In genomic region chr3:105010681-105011339, GRCm38 (mm10) we compare ENCODE assay signal across 26 mouse cellular contexts. TPM values are rescaled to one million over a fixed set of nuclear protein-coding genes. Genes with fewer than 3 reads are reported as not detected.
DNase-seq lines count a peak whose midpoint lies in the region; ATAC-seq lines count a peak whose summit lies in the region.
"Had no signal": no experiment of that assay in that cellular context is flagged by ENCODE, and none has a peak within 500 bp of the region (broad histone marks: within the 10 kb centered on the region; RNA-seq: fewer than 3 reads in every experiment).

No protein-coding gene starts in this region.

- no peak overlapping the region for H3K4me2 ChIP-seq in kidney, embryonic 15.5 days
- H3K4me2 ChIP-seq in kidney, embryonic 14.5 days (replicated peaks; ENCODE audit: low read depth, low read length) = no peak overlapping the region
- H3K4me2 ChIP-seq: forebrain, embryonic 13.5 days; heart, embryonic 11.5 days; hindbrain, embryonic 12.5 days; hindbrain, embryonic 15.5 days had no signal

- no peaks in the 10 kb centered on the region for H3K9me3 ChIP-seq in kidney, embryonic 15.5 days (replicated peaks)
- no peaks in the 10 kb centered on the region for H3K9me3 ChIP-seq in kidney, embryonic 14.5 days (ENCODE audit: control insufficient read depth, low read length)
- H3K9me3 ChIP-seq: forebrain, embryonic 10.5 days; forebrain, embryonic 13.5 days; hindbrain, embryonic 12.5 days; hindbrain, embryonic 15.5 days had no signal

- H3K27ac ChIP-seq in kidney, embryonic 15.5 days = 0 out of 2 replicates have a peak overlapping the region, but pooled peaks have one; percentile 5
- H3K27ac ChIP-seq in kidney, embryonic 14.5 days (ENCODE audit: low read depth, low read length) = no peak overlapping the region
- H3K27ac ChIP-seq: forebrain, embryonic 10.5 days; forebrain, embryonic 13.5 days; gastrocnemius, adult 2 months; hindbrain, embryonic 12.5 days; hindbrain, embryonic 15.5 days had no signal

- WGBS in kidney, embryonic 15.5 days = 72% methylated on average over 11 of the region's 11 CpGs
- WGBS in kidney, embryonic 14.5 days = 68% methylated on average over 11 of the region's 11 CpGs

- H3K36me3 ChIP-seq in kidney, embryonic 15.5 days = peaks cover 57% of the 10 kb centered on the region
- H3K36me3 ChIP-seq in kidney, embryonic 14.5 days (ENCODE audit: control insufficient read depth, insufficient read depth, low read length) = peaks cover 46% of the 10 kb centered on the region

- no peak for DNase-seq in kidney, adult 18-20 months
- peak; percentile 45 to 59 for DNase-seq in kidney, postnatal 4 days
- peak; percentile 88 for DNase-seq in Muller cell, postnatal 12 days (ENCODE audit: inconsistent ontology term)
- no peak for DNase-seq in right cerebral cortex, postnatal 10 days (ENCODE audit: low spot score in 2 of 2)
- DNase-seq: adrenal gland, postnatal 10 days; adrenal gland, postnatal 36 days; cerebellum, adult 18-20 months; cerebellum, adult 9-10 months; cerebellum, postnatal 14 days; gastrocnemius, adult 2 months; gastrocnemius, postnatal 14 days; heart, adult 11 months had no signal

- H3K27me3 ChIP-seq in kidney, embryonic 15.5 days = no peaks in the 10 kb centered on the region
- no peaks in the 10 kb centered on the region for H3K27me3 ChIP-seq in kidney, embryonic 14.5 days (ENCODE audit: control insufficient read depth, insufficient read depth, low read length)
- H3K27me3 ChIP-seq: forebrain, embryonic 13.5 days; hindbrain, embryonic 12.5 days; hindbrain, embryonic 15.5 days had no signal

- no peak overlapping the region for H3K4me3 ChIP-seq in kidney, embryonic 15.5 days (replicated peaks)
- H3K4me3 ChIP-seq in kidney, embryonic 14.5 days (ENCODE audit: low read length) = no peak overlapping the region
- H3K4me3 ChIP-seq: forebrain, embryonic 10.5 days; forebrain, embryonic 13.5 days; gastrocnemius, adult 2 months; hindbrain, embryonic 12.5 days; hindbrain, embryonic 15.5 days had no signal

- no peak for ATAC-seq in kidney, embryonic 15.5 days (replicated peaks; ENCODE audit: low FRiP score)
- ATAC-seq in kidney, embryonic 14.5 days (ENCODE audit: low FRiP score, low TSS enrichment) = no peak
- ATAC-seq: CD4-positive, CD25-positive, alpha-beta regulatory T cell, adult 4 months; forebrain, embryonic 13.5 days; forebrain, embryonic 16.5 days had no signal

- 0 out of 2 replicates have a peak, but pooled peaks cover under 1% of the 10 kb centered on the region for H3K4me1 ChIP-seq in kidney, embryonic 15.5 days
- no peaks in the 10 kb centered on the region for H3K4me1 ChIP-seq in kidney, embryonic 14.5 days (ENCODE audit: control insufficient read depth, insufficient read depth, low read length)
- H3K4me1 ChIP-seq: forebrain, embryonic 10.5 days; forebrain, embryonic 13.5 days; hindbrain, embryonic 12.5 days; hindbrain, embryonic 15.5 days had no signal

- H3K9ac ChIP-seq in kidney, embryonic 15.5 days = no peak overlapping the region
- H3K9ac ChIP-seq in kidney, embryonic 14.5 days (ENCODE audit: low read depth, low read length) = no peak overlapping the region
- H3K9ac ChIP-seq: forebrain, embryonic 13.5 days; hindbrain, embryonic 12.5 days; hindbrain, embryonic 15.5 days had no signal

RNA-seq across cellular contexts. Expression of gene Cttnbp2nl, which starts 42.1 kb away (rescaled TPM):
- 26.4 and 29.4 TPM in 2 replicates for polyA plus RNA-seq in kidney, embryonic 15.5 days (2015; fragmentation: Nextera tagmentation; extraction: Ambion mirVana)
- 11.5 and 27.4 TPM in 2 replicates for polyA plus RNA-seq in kidney, embryonic 14.5 days (2014; fragmentation: Nextera tagmentation; extraction: Ambion mirVana)

RNA-seq across cellular contexts. Expression of gene Wnt2b, which starts 49.1 kb away (rescaled TPM):
- 0.36 and 1.1 TPM in 2 replicates for polyA plus RNA-seq in kidney, embryonic 15.5 days (2015; fragmentation: Nextera tagmentation; extraction: Ambion mirVana)
- polyA plus RNA-seq in kidney, embryonic 14.5 days (2014; fragmentation: Nextera tagmentation; extraction: Ambion mirVana) = 0.39 and 0.62 TPM in 2 replicates

RNA-seq across cellular contexts. Expression of gene 4930564D02Rik, which starts 55.8 kb away (rescaled TPM):
- polyA plus RNA-seq in kidney, embryonic 15.5 days (2015; fragmentation: Nextera tagmentation; extraction: Ambion mirVana) = not detected in 2 replicates
- not detected in 2 replicates for polyA plus RNA-seq in kidney, embryonic 14.5 days (2014; fragmentation: Nextera tagmentation; extraction: Ambion mirVana)
- polyA plus RNA-seq: C2C12; CD4-positive, CD25-positive, alpha-beta regulatory T cell, adult 4 months; embryonic facial prominence, embryonic 11.5 days; embryonic facial prominence, embryonic 14.5 days; forebrain, embryonic 10.5 days; forebrain, embryonic 13.5 days; forebrain, embryonic 16.5 days; heart, embryonic 11.5 days; heart, embryonic 14.5 days; heart, postnatal 0 days; hindbrain, embryonic 12.5 days; hindbrain, embryonic 15.5 days had no signal

Comparison
In these comparisons a context has a peak if more than half of its experiments do, and no peak if none do; other contexts are left out.
1. DNase-seq: peak in kidney, postnatal 4 days (2 of 2) and Muller cell, postnatal 12 days (single experiment); none in kidney, adult 18-20 months (single experiment) and right cerebral cortex, postnatal 10 days (0 of 2).